Mouse (Mus musculus): ENCODE data around the gene Krtap16-3.

Krtap16-3 gene

DNA sequence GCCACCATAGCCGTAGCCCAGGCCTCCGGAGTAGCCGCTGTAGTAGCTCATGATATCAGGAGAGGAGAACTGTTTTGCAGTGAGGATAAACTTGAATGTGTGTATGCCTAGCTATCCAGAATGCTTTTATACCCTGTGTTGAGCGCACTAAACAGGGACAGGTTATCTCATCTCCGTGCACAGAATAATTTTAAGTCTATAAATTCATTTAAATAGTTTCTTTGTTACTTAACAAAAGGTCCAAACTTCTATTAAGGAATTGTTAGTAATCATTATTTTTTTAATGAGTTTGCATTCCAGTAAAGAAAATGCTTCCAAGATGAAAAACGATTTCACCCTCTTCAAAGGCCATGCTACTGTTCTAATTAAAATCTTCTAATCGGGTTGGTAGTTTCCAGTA, at the start of gene Krtap16-3:
Gene Krtap16-3 (minus strand): TSS at position 101 of the 400 bp plus-strand sequence.
- no peak for DNase-seq

DNA sequence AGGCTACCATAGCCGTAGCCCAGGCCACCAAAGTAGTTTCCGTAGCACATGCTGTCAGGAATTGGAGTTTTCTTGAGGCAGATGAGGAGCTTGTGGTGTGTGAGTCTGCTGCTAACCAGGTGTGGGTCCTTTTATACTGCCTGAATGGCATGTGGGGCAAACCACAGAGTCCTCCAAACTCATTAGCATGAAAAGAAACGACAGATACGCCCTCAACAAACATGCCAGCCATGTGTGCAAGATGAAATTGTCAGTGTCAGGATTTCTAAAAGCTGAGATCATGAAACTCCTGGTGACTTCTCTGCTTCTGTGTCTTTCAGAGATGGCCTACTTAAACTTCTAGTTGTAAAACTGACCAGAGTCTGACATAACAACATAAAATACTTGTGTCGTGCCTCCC, 48.0 kb upstream of the Krtap16-3 start, which contains the start of gene Krtap22-2:
Gene Krtap22-2 (minus strand): TSS at position 101 of the 400 bp plus-strand sequence.
- no peak for DNase-seq

DNA sequence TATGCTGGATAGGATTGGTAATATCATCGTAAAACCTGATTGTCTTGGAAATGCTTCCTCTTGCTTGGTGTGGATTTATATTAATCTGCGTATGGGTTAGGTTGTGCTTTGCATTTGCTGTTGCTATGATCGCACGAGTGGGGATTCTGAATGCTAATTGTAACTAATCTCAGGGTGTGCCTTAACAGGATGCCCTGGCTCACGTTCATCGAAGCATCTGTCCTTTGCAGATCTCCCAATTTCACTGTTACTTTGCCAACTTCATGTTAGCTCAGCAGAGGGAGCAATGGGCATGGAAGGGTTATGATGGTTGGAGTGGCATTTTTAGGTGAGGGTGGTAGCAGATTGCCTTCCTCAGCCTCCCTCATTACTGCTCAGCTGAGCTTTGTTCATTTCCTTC, 21.6 kb downstream of the Krtap16-3 start:
- DNase-seq: no peak

DNA sequence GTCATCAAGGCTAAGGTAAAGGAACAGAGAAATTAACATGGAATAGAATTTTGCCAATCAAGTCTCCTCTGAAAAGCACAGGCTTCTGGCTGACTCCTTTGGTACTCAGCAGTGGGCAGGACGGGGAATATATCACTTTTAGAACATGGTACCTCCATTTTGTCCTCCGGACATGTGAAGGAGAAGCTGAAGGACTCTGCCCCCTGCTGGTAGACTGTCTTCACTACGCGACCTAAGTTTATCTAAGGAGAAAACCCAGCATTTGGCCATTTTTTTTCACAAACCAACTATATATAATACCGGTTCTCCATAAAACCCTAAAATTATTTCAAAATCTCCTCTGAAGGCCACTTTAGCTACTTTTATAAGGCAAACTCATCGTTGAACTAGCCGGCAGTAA, 24.4 kb downstream of the Krtap16-3 start:
- DNase-seq: no peak

DNA sequence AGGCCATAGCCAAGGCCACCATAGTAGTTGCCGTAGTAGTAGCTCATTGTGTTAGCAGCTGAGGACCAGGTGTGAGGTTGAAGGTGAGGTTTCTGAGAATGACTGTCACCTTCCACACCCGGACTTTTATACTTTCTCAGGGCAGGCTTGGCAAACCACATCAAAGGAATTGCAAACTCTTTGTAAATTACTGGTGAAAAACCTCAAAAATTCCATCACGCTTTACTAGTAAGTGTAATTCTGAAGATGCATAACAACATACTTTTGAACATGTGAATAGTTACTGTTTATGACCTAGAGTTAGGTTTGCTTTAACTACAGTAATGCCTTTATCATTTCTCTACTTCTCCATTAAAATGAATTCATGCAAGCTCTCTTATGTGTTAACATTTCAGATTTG, 30.5 kb downstream of the Krtap16-3 start, which contains the start of gene Krtap19-9b:
Gene Krtap19-9b (minus strand): TSS at position 101 of the 400 bp plus-strand sequence.
- DNase-seq: no peak

All from lung, postnatal 10 days (tissue).